Mouse (Mus musculus): ENCODE measurements around the gene Neurog3. TPM values are rescaled to one million over a fixed set of nuclear protein-coding genes. Genes with fewer than 3 reads are reported as not detected.

Gene Neurog3
- total RNA-seq, 2 experiments from 2014 or later: not detected

DNA sequence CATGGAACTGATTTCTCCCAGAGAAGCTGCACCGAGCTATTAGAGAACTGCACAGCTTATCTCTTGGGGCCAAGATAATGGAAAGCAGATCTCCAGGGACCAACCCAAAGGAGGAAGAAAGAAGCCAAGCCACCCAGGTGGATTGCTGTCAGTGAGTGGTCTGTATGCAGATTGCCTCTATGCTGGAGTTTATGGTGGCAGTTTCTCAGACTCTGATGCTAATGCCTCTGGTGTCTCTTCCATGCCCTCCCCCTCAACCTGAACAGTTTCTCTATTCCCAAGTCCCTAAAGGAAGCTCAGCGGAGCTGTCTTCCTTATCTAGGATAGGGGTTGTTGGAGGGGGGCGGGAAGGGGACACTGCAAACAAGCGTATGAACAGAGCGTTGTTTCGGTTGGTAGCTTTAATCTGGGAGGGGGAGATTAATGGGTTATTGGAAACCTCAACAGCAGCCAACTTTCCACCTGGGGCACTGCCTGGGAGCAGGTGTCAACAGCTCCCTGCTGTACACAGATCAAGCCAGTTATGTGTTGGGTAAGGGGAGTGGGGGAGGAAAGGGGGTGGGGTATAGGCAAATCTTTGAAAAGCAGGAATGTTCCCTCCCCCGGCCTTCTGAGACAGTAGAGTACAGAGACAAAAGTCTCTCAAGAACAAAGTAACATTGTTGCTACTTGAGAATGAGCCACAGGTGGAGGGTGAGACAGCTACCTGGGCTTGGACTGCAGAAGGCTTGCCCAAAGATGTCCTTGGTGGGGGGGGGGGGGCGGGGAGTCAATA is 3.0 kb downstream of the Neurog3 start:
- no peak for DNase-seq (ENCODE audit: low spot score in 2 of 2)

DNA sequence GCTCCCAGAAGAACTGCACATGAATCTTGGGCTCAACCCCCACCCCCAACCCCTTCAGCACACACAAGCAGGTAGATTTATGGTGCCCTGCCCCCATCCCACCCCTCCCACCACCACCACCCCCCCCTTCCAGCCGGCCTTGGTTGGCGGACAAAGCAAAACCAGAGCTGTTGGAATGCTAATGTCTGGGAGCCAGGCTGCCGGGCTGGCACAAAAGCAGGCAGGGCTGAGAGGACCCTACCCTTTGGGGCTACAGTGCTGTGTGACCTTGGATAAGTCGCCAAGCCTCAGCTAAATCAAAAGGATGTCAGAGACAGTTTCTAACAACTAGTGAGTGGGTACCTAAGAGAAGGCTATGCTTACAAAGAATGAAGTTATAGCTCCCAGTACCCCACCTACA is 4.3 kb downstream of the Neurog3 start:
- no peak for DNase-seq (ENCODE audit: low spot score in 2 of 2)

DNA sequence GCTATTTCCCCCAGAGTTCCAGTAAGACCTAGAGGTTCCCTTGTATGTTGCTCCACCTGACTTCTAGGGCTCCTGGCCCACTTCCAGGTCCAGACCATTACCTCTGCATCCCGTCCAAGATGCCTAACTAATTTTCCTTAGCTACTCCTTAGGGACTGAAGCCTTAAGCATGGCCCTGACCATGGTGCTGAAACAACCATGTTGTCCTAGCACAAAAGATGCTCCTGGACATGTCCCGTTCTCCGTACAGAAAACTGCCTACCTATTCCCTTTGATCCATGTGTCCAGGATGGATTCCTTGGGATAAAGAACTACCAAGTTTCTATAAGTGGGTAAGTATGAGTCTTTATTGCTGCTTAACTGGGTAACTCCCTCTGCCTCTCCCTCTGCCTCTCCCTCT is 5.2 kb downstream of the Neurog3 start:
- no peak for DNase-seq (ENCODE audit: low spot score in 2 of 2)

DNA sequence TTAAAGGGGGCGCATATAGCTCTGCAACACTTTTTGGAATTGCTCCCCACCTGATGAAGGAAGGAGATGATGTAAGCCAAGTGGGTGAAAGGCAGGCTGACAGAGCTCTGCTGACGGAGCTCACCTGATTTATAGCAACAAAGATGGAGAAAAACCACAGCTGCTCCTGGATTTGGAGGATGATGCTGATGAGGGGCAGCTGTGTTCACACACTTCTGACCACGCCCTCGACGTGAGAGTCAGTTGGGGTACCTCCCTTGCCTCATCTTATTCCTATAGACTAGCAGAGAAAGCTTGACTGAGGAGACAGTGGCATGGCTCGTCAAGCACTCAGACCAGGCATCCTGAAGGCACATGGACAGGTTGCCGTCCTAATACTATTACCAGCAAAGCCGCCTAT is 10.9 kb downstream of the Neurog3 start, which contains the start of gene Fam241b:
Gene Fam241b (minus strand): TSS at position 101 of the 400 bp plus-strand sequence.
- no peak for DNase-seq (ENCODE audit: low spot score in 2 of 2)

DNA sequence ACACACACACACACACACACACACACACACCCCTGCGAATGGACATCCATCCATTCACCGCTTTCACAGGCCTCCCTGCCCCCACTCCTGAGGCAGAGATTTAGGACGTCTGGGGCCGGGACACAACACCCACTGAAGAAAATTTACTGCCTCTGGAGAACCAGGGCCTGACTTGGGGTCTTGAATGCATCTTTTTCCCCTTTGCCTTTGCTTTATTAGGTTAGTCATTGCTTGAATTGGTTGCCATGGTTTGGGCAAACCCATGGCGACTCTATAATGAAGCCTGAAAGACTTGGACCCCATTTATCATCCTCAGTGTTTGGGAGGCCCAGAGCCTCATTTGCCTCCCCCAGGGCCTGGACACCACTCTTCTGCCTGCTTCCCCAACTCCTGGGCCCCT is 13.1 kb downstream of the Neurog3 start:
- DNase-seq (ENCODE audit: low spot score in 2 of 2): no peak

DNA sequence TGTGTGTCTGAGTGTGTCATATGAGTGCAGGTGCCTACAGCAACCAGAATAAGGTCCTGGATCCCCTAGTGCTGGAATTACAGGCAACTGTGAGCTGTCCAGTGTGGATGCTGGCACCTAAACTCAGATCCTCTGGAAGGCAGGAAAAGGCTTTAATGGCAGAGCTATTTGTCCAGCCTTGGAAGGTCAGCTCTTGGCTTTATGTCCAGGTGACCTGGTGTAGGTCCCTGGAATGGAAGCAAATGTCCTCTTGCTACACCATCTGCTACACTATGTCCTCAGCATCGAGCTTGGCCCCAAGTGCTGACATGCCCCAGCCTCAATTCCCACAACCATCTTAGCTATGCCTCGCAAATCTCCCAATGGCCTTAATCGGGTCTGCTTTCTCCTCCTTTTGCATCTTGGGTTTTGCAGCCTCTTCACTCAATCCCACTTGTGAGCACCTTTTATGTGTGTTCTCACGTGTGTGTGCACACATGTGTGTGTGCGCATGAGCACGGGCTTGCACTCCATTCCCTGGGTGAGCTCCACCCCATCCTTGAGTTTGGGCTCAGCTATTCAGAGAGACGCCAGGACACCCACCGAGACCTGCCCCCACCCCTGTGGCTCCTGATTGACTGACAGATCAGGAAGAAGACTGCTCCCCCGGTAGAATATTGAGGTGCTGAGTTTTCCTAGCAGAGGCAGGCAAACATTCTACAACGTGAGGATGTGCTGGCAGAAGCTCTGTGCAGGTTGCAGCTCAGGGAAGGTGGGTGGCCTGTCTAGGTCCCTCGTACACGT is 14.8 kb downstream of the Neurog3 start:
- no peak for DNase-seq (ENCODE audit: low spot score in 2 of 2)

DNA sequence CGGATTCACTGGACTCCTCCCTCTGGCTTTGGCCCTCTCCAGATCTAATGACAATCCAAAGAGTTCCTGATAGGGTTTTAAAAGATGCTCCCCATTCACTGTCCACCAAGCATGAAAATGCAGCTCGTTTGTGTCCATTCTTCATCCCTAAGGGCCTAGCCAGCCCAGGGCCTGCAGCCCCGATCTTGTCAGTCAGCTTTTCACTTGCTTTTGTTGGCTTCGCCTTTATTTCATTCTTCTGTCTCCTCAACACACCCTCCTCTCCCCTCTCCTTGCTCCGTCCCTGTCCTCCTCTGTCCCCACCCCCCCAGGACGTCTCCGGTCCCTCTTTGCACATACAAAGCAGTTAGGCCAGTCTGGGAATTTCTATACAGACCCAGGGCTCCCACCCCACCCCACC is 17.0 kb downstream of the Neurog3 start:
- no peak for DNase-seq (ENCODE audit: low spot score in 2 of 2)

DNA sequence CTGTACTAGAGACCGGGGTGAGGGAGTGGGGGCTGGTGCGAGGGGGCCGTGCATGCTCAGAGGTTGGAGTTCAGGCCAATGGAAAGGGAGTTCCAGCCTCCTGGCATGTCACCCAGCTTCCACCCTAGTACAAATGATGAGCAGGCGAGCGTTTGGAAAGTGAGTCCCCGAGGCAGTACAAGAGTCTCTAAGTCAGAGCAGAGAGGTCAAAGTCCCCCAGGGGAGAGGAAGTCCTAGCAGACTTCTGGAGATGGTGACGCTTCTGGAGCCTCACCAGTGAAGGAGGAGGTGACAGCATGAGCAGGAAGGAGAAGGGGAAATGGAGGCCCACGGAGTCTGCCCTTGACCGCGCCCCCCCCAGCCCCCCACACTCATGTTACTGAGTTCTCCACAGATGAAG is 29.5 kb downstream of the Neurog3 start:
- no peak for DNase-seq (ENCODE audit: low spot score in 2 of 2)

DNA sequence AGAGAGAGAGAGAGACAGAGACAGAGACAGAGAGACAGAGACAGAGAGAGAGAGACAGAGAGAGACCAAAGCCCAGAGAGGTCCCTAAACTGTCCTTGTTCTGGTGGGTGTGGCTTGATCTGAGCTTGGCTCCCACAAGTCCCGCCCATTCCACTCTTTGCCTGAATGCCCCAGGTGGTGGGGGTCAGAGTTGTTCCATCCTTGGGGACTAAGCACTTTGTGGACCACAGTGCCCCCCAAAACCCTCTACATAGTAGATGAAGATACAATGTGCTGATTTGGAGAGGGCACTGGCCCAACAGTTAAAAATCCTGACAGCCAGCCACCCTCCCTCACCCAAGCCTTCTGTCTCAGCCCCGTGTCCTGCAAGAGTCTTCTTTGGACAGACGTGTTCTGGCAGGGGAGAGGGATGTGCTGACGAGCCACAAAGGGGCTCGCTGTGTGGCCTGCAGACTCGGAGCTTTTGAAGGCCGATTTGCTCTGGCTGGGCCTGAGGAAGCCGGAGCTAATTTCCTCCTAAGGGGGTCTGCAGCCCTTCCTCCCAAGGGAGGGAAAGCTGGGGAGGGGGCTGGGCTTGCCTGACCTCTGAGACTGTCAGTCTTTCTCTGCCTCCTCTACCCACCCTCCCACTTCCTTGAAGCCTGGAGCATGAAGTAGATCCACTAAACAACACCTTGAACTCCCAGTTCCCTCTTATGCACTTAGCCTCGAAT is 40.1 kb downstream of the Neurog3 start:
- no peak for DNase-seq (ENCODE audit: low spot score in 2 of 2)

DNA sequence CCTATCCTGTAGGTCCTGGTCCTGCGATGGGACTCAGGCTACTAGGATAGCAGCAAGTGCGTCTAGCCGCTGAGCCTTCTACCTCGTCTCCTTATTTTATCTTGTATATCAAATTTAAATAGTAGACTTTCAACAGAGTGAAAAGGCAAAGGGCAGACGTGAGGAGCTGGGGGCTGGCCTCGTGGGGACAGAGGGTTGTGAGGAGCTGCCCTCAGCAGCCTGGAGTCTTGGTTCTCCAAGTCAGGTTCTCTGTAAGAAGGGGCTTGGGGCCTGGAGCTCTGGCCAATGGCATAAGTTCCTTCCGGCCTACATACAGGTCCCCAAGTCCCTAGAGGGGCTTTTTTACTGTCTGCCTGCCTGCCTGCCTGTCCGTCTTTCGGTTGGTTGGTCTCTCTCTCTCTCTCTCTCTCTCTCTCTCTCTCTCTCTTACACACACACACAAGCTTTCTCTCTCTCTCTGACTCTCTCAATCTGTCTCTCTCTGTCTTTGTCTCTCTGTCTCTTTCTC is 41.1 kb downstream of the Neurog3 start:
- DNase-seq (ENCODE audit: low spot score in 2 of 2): no peak

DNA sequence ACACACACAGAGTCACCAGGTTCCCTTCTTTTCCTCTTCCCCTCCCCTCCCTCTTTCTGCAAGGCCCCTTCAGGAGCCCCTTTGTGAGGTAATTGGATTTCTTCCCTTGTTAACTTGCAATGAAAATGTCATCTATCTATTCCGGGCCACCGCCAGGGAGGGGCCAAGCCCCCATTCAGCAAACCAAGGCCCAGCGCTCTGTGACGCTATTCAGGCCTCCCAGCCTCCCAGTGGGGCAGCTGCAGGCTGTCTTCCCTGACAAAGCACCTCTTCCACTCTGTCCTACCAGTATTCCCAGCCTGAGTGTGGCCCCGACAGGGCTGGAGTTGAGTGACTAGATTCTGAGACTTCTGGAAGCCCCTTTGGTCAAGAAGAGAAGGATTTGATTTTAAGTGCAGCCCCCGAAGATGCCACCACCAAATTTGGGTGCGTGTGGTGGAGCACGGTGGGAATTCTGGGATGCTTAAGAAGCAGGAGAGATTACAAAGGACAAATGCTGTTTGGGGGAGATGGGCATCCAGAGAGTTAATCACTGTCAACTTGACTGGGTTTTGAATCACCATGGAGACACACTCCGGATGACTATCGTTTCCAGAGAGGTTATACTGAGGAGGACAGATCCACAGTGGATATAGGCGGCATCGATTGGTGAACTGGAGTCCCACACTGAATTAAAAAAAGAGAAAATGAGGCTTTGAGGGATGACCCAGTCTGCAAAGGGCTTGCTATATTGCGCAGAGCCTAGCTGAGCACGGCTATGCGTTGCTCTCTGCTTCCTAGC is 41.8 kb downstream of the Neurog3 start:
- no peak for DNase-seq (ENCODE audit: low spot score in 2 of 2)

DNA sequence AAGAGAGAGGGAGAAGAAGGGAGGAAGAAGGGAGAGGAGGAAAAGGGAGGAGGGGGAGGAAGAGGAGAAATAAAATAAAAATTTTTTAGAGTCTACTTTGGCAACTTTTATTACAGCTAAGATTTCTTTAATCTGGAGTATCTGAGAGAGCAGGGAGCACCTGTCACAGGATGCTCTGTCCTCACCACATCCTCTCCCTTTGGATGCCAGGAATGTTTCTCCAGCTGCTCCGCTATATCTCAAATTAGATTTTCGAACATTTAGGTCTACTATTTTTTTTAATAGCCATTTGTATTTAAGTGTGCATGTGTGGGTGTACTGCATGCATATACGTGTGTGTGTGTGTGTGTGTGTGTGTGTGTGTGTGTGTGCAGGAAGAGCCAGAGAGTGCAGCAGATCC is 47.1 kb downstream of the Neurog3 start:
- no peak for DNase-seq (ENCODE audit: low spot score in 2 of 2)

DNA sequence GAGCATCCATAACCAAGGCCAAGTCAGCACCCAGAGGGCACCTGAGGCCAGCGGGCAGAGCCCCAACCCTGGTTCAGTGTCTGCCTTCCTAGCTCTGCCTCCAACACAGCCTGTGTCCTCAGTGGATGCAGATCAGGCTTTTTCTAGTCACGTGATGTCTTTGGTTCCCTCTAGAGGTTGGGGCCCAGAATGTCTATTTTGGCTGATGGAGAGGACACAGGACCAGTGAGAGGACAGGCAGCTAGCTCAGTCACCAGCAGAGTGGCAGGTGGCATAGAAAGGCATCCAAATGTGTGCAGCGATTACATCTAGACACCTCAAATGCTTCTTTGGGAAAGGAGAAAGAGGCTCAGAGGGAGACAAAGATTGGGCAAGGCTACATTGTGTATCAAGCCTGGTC is 48.8 kb downstream of the Neurog3 start:
- no peak for DNase-seq (ENCODE audit: low spot score in 2 of 2)

DNA sequence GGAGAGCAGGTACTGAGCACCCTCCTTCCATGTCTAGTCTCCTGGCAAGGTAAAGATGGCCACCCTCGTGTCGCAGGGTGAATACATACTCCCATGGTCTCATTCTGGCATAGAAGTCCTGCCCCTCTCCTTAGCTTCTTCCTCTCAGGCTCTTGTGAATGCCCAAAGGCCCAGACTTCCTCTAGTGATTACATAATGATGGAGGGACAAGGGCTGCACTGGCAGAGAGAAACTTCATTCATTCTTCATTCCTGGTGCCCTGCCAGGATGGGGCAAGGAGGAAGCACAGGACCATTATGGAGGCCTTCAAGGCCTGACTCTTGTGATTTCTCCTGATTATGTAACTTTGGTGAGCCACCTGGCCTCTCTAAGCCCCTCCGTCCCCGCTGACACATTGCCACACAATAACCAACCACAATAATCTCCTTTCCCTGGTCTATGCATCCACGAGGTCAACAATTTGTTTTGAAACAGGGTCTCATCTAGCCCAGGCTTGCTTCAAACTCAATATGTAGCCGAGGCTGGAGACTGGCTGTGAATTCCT is 49.7 kb downstream of the Neurog3 start:
- no peak for DNase-seq (ENCODE audit: low spot score in 2 of 2)

DNA sequence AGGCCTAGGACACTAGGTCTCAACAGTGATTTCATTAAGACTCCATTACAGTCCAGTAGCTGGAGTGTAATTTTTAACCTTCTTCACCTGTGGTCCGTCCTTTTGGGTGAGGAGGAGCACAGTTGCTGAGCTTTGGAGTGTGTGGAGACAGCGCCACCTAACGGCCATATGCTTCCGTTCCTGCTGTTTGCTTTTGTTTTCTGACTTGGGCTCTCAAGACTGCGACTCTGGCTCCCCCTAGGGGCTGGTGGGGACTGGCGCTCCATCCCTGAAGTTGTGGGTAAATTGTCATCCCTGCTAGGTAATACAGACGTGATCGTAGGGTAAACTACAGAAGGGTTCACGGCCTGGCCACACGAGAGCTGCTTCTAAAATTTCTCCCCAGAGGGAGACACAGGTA is 50.2 kb downstream of the Neurog3 start:
- peak; percentile 86 to 91 for DNase-seq (ENCODE audit: low spot score in 2 of 2)

Other genes with a start within 250 kb of the Neurog3 start
- 1 to 10 TPM; 4.8 to 7.2 TPM for gene Col13a1, start 154.0 kb upstream of the Neurog3 start, total RNA-seq (2021)
- under 1 TPM; 0.23 to 0.47 TPM for gene Fam241b, start 10.8 kb downstream of the Neurog3 start, total RNA-seq (2021)
- gene Tspan15, start 98.2 kb downstream of the Neurog3 start, total RNA-seq (2021): 10 to 100 TPM; 25.5 to 30.8 TPM
- gene Tacr2, start 119.3 kb downstream of the Neurog3 start, total RNA-seq (2021): not detected
- 10 to 100 TPM; 26.1 to 27.2 TPM for gene Hk1, start 246.8 kb downstream of the Neurog3 start, total RNA-seq (2021)